Mouse (Mus musculus) stomach, embryonic 14.5 days (tissue): ENCODE results near the gene Olfr978. TPM values are rescaled to one million over a fixed set of nuclear protein-coding genes. Genes with fewer than 3 reads are reported as not detected.
"Not testable (repeated sequence)": the region's sequence is repeated elsewhere in the genome, so short reads cannot be mapped to it uniquely, and the experiment has no call there.

Experiments
- ATAC-seq: fragments of 200-750 bp; cut with Nextera tagmentation; 2 replicates; pipeline ENCODE4 v1.8.0; 2017; ENCODE audit warnings: low read depth, moderate TSS enrichment; ENCODE audit not compliant: insufficient number of reproducible peaks, insufficient read depth, low FRiP score
- H3K27ac ChIP-seq: fragments of 300-500 bp; sonication (generic); 2 replicates; pipeline ENCODE4 v1.5.1; 2014; ENCODE audit warnings: mild to moderate bottlenecking, low read length, moderate library complexity, mixed read lengths
- H3K27me3 ChIP-seq: fragments of 300-500 bp; sonication (generic); 2 replicates; pipeline ENCODE4 v1.6.1; 2014; ENCODE audit warnings: low read length, control low read depth, mixed read lengths; ENCODE audit not compliant: control insufficient read depth, insufficient read depth
- H3K36me3 ChIP-seq: fragments of 300-500 bp; sonication (generic); 2 replicates; pipeline ENCODE4 v1.6.1; 2014; ENCODE audit warnings: mild to moderate bottlenecking, control low read depth, low read length, moderate library complexity, mixed read lengths; ENCODE audit not compliant: control insufficient read depth, insufficient read depth
- H3K4me1 ChIP-seq: fragments of 300-500 bp; sonication (generic); 2 replicates; pipeline ENCODE4 v1.6.1; 2014; ENCODE audit warnings: low read length, control low read depth, mixed read lengths; ENCODE audit not compliant: control insufficient read depth, insufficient read depth
- H3K4me2 ChIP-seq: fragments of 300-500 bp; sonication (generic); replicated peaks from 2 replicates; pipeline ENCODE4 v1.6.1; 2014; ENCODE audit warnings: low read depth, low read length, control low read depth
- H3K4me3 ChIP-seq: fragments of 300-500 bp; sonication (generic); 2 replicates; pipeline ENCODE4 v1.5.1; 2014; ENCODE audit warnings: low read depth, low read length, control low read depth
- H3K9ac ChIP-seq: fragments of 300-500 bp; sonication (generic); replicated peaks from 2 replicates; pipeline ENCODE4 v1.6.1; 2014; ENCODE audit warnings: low read depth, mild to moderate bottlenecking, control low read depth, low read length, moderate library complexity, mixed read lengths
- H3K9me3 ChIP-seq: fragments of 300-500 bp; sonication (generic); 2 replicates; pipeline ENCODE4 v1.6.1; 2016; ENCODE audit warnings: low read depth, low read length, control low read depth; ENCODE audit not compliant: control insufficient read depth
- WGBS: fragments of 180-500 bp; shearing (Covaris S2); extraction: QIAGEN DNeasy Blood & Tissue Kit; methylation state at CpG from one replicate; pipeline ENCODE4 v1.1.7; 2014; 5-methylcytosine and 5-hydroxymethylcytosine counted together
- polyA plus RNA-seq: library from polyadenylated mRNA; unstranded; fragments of >200 nt; fragmentation: Nextera tagmentation; extraction: Ambion mirVana; gene quantifications from 2 replicates; pipeline ENCODE4 v1.2.1, GENCODE M21; 2014

Olfr978 gene
- not detected in 2 replicates for polyA plus RNA-seq

GRCm38 (mm10) chr9:39991813-39992212 lies at the start of gene Olfr978:
Gene Olfr978, plus strand, starts transcription at chr9:39992113.
- Histone ChIP-seq H3K9ac (no peak within 1 kb of the TSS), H3K4me2 (no peak within 1 kb of the TSS), H3K9me3 (no peaks in the 10 kb centered on the region), H3K4me1 (no peaks in the 10 kb centered on the region), H3K36me3 (no peaks in the 10 kb centered on the region), H3K27ac (no peak within 1 kb of the TSS), H3K4me3 (no peak within 1 kb of the TSS), H3K27me3 (no peaks in the 10 kb centered on the region)
- 79% methylated on average over 2 of the region's 2 CpGs for WGBS
- no peak for ATAC-seq

GRCm38 (mm10) chr9:39951946-39952345 lies 40.0 kb upstream of the Olfr978 start, which contains the start of gene Olfr975:
Gene Olfr975, minus strand, starts transcription at chr9:39952046.
- ATAC-seq = no peak
- H3K36me3 ChIP-seq = no peaks in the 10 kb centered on the region
- H3K27ac ChIP-seq = no peak within 1 kb of the TSS
- H3K9me3 ChIP-seq = no peaks in the 10 kb centered on the region
- H3K4me2 ChIP-seq = no peak within 1 kb of the TSS
- H3K4me3 ChIP-seq = no peak within 1 kb of the TSS
- 65% methylated on average over 1 of the region's 1 CpGs for WGBS
- no peak within 1 kb of the TSS for H3K9ac ChIP-seq
- H3K4me1 ChIP-seq = no peaks in the 10 kb centered on the region
- no peaks in the 10 kb centered on the region for H3K27me3 ChIP-seq

- not testable (repeated sequence) for H3K27ac ChIP-seq, H3K4me3 ChIP-seq, H3K4me1 ChIP-seq, H3K36me3 ChIP-seq, ATAC-seq, H3K4me2 ChIP-seq, H3K27me3 ChIP-seq, H3K9me3 ChIP-seq, H3K9ac ChIP-seq
- 83% methylated on average over 7 of the region's 9 CpGs for WGBS
These were observed 30.9 kb upstream of the Olfr978 start, which contains the start of gene Olfr976 for GRCm38 (mm10) chr9:39961033-39961432. Gene Olfr976, minus strand, starts transcription at chr9:39961133.

- H3K27ac ChIP-seq, H3K9me3 ChIP-seq, H3K36me3 ChIP-seq, H3K4me1 ChIP-seq, H3K9ac ChIP-seq, H3K27me3 ChIP-seq, ATAC-seq, H3K4me2 ChIP-seq, H3K4me3 ChIP-seq: not testable (repeated sequence)
- whole genome bisulfite sequencing = 81% methylated on average over 1 of the region's 1 CpGs
These were observed 15.2 kb upstream of the Olfr978 start for GRCm38 (mm10) chr9:39976581-39977145.

GRCm38 (mm10) chr9:40003365-40003764 lies 11.5 kb downstream of the Olfr978 start, which contains the start of gene Olfr979:
Gene Olfr979, minus strand, starts transcription at chr9:40003465.
- Histone ChIP-seq H3K4me1 (no peaks in the 10 kb centered on the region), H3K9me3 (no peaks in the 10 kb centered on the region), H3K4me3 (no peak within 1 kb of the TSS), H3K36me3 (no peaks in the 10 kb centered on the region), H3K27ac (no peak within 1 kb of the TSS), H3K9ac (no peak within 1 kb of the TSS), H3K27me3 (no peaks in the 10 kb centered on the region), H3K4me2 (no peak within 1 kb of the TSS)
- no peak for ATAC-seq
- 94% methylated on average over 1 of the region's 1 CpGs for WGBS

GRCm38 (mm10) chr9:40009482-40009881 lies 17.6 kb downstream of the Olfr978 start, which contains the start of gene Olfr980:
Gene Olfr980, minus strand, starts transcription at chr9:40009582.
- Histone ChIP-seq H3K4me2 (no peak within 1 kb of the TSS), H3K4me3 (no peak within 1 kb of the TSS), H3K9ac (no peak within 1 kb of the TSS), H3K27ac (no peak within 1 kb of the TSS), H3K27me3 (no peaks in the 10 kb centered on the region), H3K36me3 (no peaks in the 10 kb centered on the region), H3K9me3 (no peaks in the 10 kb centered on the region), H3K4me1 (no peaks in the 10 kb centered on the region)
- no peak for ATAC-seq
- 85% methylated on average over 1 of the region's 1 CpGs for WGBS

GRCm38 (mm10) chr9:40021164-40021563 lies 29.3 kb downstream of the Olfr978 start, which contains the start of gene Olfr981:
Gene Olfr981, plus strand, starts transcription at chr9:40021464.
- no peaks in the 10 kb centered on the region for H3K4me1 ChIP-seq
- no peaks in the 10 kb centered on the region for H3K36me3 ChIP-seq
- WGBS = 58% methylated on average over 2 of the region's 2 CpGs
- H3K27ac ChIP-seq = no peak within 1 kb of the TSS
- H3K4me2 ChIP-seq = no peak within 1 kb of the TSS
- no peak within 1 kb of the TSS for H3K4me3 ChIP-seq
- H3K9me3 ChIP-seq = no peaks in the 10 kb centered on the region
- no peaks in the 10 kb centered on the region for H3K27me3 ChIP-seq
- H3K9ac ChIP-seq = no peak within 1 kb of the TSS
- ATAC-seq = no peak
